ENCODE assay signal across 8 mouse cellular contexts in the genomic region with DNA sequence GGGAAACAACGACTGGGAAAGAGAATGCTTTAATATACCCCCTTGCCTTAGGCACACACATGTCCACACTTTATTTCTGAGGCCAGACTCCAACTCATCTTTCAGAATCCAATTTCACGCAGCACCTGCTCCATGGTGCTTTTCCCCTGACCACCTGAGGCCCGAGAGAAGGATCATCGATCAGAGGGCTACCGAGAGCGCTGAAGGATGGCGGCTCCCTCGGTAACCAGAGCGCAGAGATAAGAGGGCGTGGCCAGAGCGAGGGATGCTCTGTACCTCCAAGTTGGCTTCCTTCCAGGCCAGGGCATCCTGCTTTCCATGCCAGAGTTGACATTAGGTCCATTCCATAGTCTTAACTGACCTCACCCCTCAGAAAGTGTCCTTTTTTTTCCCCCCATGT. TPM values are rescaled to one million over a fixed set of nuclear protein-coding genes. Genes with fewer than 3 reads are reported as not detected.
DNase-seq lines count a peak whose midpoint lies in the region; ATAC-seq and TF ChIP-seq lines count a peak whose summit lies in the region.

No protein-coding gene starts in this region.

- in situ Hi-C loops in CH12.LX (cut with MboI; ENCODE audit: low pct_ligation_motif_present, low pct_unique_long_range_greater_than_20kb, low sequenced_read_pairs), result no loop called here

- no peak overlapping the region for H3K4me3 ChIP-seq in CH12.LX (replicated peaks in 1 of 3; ENCODE audit: low read depth in 2 of 3, low read length in 2 of 3, poor library complexity in 1 of 3)
- peak overlapping the region; percentile 72 for H3K4me3 ChIP-seq in forebrain, embryonic 12.5 days (replicated peaks)
- H3K4me3 ChIP-seq in limb, embryonic 15.5 days, result peak overlapping the region; percentile 70

- dilution Hi-C loops in CH12.LX (cut with MboI; ENCODE audit: extremely low pct_ligation_motif_present, extremely low pct_unique_long_range_greater_than_20kb, low sequenced_read_pairs), result no loop called here

- TF ChIP-seq CTCF in CH12.LX (conservative IDR thresholded peaks at IDR 0.05 in 1 of 2, IDR thresholded peaks at IDR 0.05 in 1 of 2; ENCODE audit: low read depth in 2 of 2, low read length in 2 of 2), result no peak

- no peaks in the 10 kb centered on the region for H3K79me2 ChIP-seq in CH12.LX (replicated peaks; ENCODE audit: control insufficient read depth, extremely low read depth, insufficient read depth, poor library complexity, severe bottlenecking)

- H3K27ac ChIP-seq in CH12.LX (ENCODE audit: insufficient read depth, low read depth), result no peak overlapping the region
- H3K27ac ChIP-seq in forebrain, embryonic 12.5 days, result peak overlapping the region; percentile 99
- H3K27ac ChIP-seq in limb, embryonic 15.5 days, result no peak overlapping the region

- H3K4me1 ChIP-seq in CH12.LX (ENCODE audit: control insufficient read depth in 1 of 2, insufficient read depth in 2 of 2), result peaks cover 0 to 3% of the 10 kb centered on the region in 2 experiments; a peak in 1 of 4 replicates
- H3K4me1 ChIP-seq in forebrain, embryonic 12.5 days, result peaks cover 40% of the 10 kb centered on the region
- peaks cover 41% of the 10 kb centered on the region for H3K4me1 ChIP-seq in limb, embryonic 15.5 days

- ATAC-seq in forebrain, embryonic 12.5 days (ENCODE audit: low FRiP score), result peak; percentile 47
- no peak for ATAC-seq in limb, embryonic 15.5 days (ENCODE audit: insufficient number of reproducible peaks, low FRiP score, low TSS enrichment, low read depth)

- peak; percentile 77 to 79 for DNase-seq in cerebellum, postnatal 10 days
- no peak for DNase-seq in cerebellum, adult 11-12 months
- no peak for DNase-seq in CH12.LX (ENCODE audit: extremely low read depth)
- no peak for DNase-seq in frontal cortex, postnatal 10 days (ENCODE audit: low spot score in 2 of 2)
- DNase-seq in B cell, adult 2 months, result no peak
- DNase-seq in thymus, postnatal 0 days (ENCODE audit: low spot score), result no peak

- no peak overlapping the region for H3K9ac ChIP-seq in CH12.LX (ENCODE audit: insufficient read depth, low read depth)
- peak overlapping the region; percentile 91 for H3K9ac ChIP-seq in forebrain, embryonic 12.5 days
- no peak overlapping the region for H3K9ac ChIP-seq in limb, embryonic 15.5 days

- under 1% methylated on average over 11 of the region's 11 CpGs for WGBS in forebrain, embryonic 12.5 days
- WGBS in limb, embryonic 15.5 days, result 4% methylated on average over 11 of the region's 11 CpGs

- peaks cover 57% of the 10 kb centered on the region for H3K27me3 ChIP-seq in CH12.LX (replicated peaks)
- no peaks in the 10 kb centered on the region for H3K27me3 ChIP-seq in forebrain, embryonic 12.5 days
- peaks cover 23% of the 10 kb centered on the region; the same call in 1 of the 2 replicates for H3K27me3 ChIP-seq in limb, embryonic 15.5 days

- peaks cover 8% of the 10 kb centered on the region for H3K9me3 ChIP-seq in CH12.LX (replicated peaks; ENCODE audit: low read length)
- H3K9me3 ChIP-seq in forebrain, embryonic 12.5 days, result no peaks in the 10 kb centered on the region
- no peaks in the 10 kb centered on the region for H3K9me3 ChIP-seq in limb, embryonic 15.5 days

- TF ChIP-seq RAD21 in CH12.LX (IDR thresholded peaks at IDR 0.05; ENCODE audit: low read depth, low read length), result no peak

- TF ChIP-seq POLR2A in CH12.LX (IDR thresholded peaks at IDR 0.05; ENCODE audit: low read depth, low read length), result no peak

- no peaks in the 10 kb centered on the region for H3K36me3 ChIP-seq in CH12.LX (replicated peaks in 1 of 2; ENCODE audit: control insufficient read depth in 1 of 2, insufficient read depth in 1 of 2, low read length in 1 of 2)
- H3K36me3 ChIP-seq in forebrain, embryonic 12.5 days (replicated peaks), result no peaks in the 10 kb centered on the region
- H3K36me3 ChIP-seq in limb, embryonic 15.5 days, result no peaks in the 10 kb centered on the region

- no peak for TF ChIP-seq EP300 in CH12.LX (IDR thresholded peaks at IDR 0.05; ENCODE audit: low read length)

- H3K4me2 ChIP-seq in CH12.LX (ENCODE audit: insufficient read depth, low read depth, poor library complexity, severe bottlenecking), result peak overlapping the region; percentile 44; the same call in 1 of the 2 replicates
- peak overlapping the region; percentile 73 for H3K4me2 ChIP-seq in forebrain, embryonic 12.5 days
- peak overlapping the region; percentile 97 for H3K4me2 ChIP-seq in limb, embryonic 15.5 days

TF ChIP-seq in CH12.LX, 34 proteins besides CTCF, POLR2A, EP300 and RAD21:
- TF ChIP-seq NELFE (IDR thresholded peaks at IDR 0.05; ENCODE audit: low read depth, low read length) (no peak), KAT2A (IDR thresholded peaks at IDR 0.05; ENCODE audit: insufficient replicate concordance, low read length) (no peak), ZMIZ1 (IDR thresholded peaks at IDR 0.05; ENCODE audit: low read depth, low read length) (no peak), ZNF384 (IDR thresholded peaks at IDR 0.05; ENCODE audit: low read depth, low read length) (no peak), SIN3A (IDR thresholded peaks at IDR 0.05; ENCODE audit: low read length) (no peak), GABPA (IDR thresholded peaks at IDR 0.05; ENCODE audit: insufficient replicate concordance, low read depth, low read length) (no peak), MYC (IDR thresholded peaks at IDR 0.05; ENCODE audit: low read depth, low read length) (no peak), MAZ (IDR thresholded peaks at IDR 0.05; ENCODE audit: low read depth, low read length) (no peak), CHD1 (IDR thresholded peaks at IDR 0.05; ENCODE audit: low read depth, low read length) (no peak), USF2 (conservative IDR thresholded peaks at IDR 0.05; ENCODE audit: low read depth, low read length) (no peak), TBP (conservative IDR thresholded peaks at IDR 0.05; ENCODE audit: low read depth, low read length) (no peak), ETS1 (conservative IDR thresholded peaks at IDR 0.05; ENCODE audit: low read depth, low read length) (no peak), PAX5 (IDR thresholded peaks at IDR 0.05; ENCODE audit: low read length) (no peak), USF1 (IDR thresholded peaks at IDR 0.05; ENCODE audit: low read depth, low read length) (no peak), ELF1 (IDR thresholded peaks at IDR 0.05; ENCODE audit: low read depth, low read length) (no peak), TCF12 (IDR thresholded peaks at IDR 0.05; ENCODE audit: low read depth, low read length) (no peak), SMC3 (IDR thresholded peaks at IDR 0.05; ENCODE audit: low read depth, low read length) (no peak), MXI1 (IDR thresholded peaks at IDR 0.05; ENCODE audit: low read depth, low read length) (no peak), MAX (IDR thresholded peaks at IDR 0.05; ENCODE audit: low read length) (no peak)

RNA-seq across cellular contexts. Expression of a gene that starts 0.6 kb away (rescaled TPM):
- total RNA-seq in CH12.LX (2012; rRNA removed) (not detected in 2 replicates), CH12.LX (2014; rRNA removed) (not detected in 2 replicates)
- not detected in 2 replicates for polyA plus RNA-seq in CH12.LX (2012; ENCODE audit: insufficient read length, low read depth)
- 81.1 and 81.2 TPM in 2 replicates for polyA plus RNA-seq in forebrain, embryonic 12.5 days (2016; fragmentation: Nextera tagmentation; extraction: Ambion mirVana)
- polyA plus RNA-seq in limb, embryonic 15.5 days (2015; fragmentation: Nextera tagmentation; extraction: Ambion mirVana), result 23.5 and 27.9 TPM in 2 replicates
- polyA plus RNA-seq in thymus, postnatal 0 days (2015; fragmentation: Nextera tagmentation; extraction: Ambion mirVana), result 1.7 and 2.2 TPM in 2 replicates

Comparison
In these comparisons a context has a peak if more than half of its experiments do, and no peak if none do; other contexts are left out.
1. DNase-seq: peak in cerebellum, postnatal 10 days (2 of 2); none in cerebellum, adult 11-12 months (single experiment), CH12.LX (single experiment), frontal cortex, postnatal 10 days (0 of 2), B cell, adult 2 months (0 of 2) and thymus, postnatal 0 days (single experiment).
2. H3K4me2 ChIP-seq: peak in every context shown above with its lines; median percentile 97 in limb, embryonic 15.5 days; 73 in forebrain, embryonic 12.5 days; 44 in CH12.LX.
3. H3K4me3 ChIP-seq: peak in forebrain, embryonic 12.5 days (single experiment) and limb, embryonic 15.5 days (single experiment); none in CH12.LX (0 of 3).